Mouse (Mus musculus) adrenal gland, adult (tissue): ENCODE data around the gene Fnip1.

ENCODE experiments used
- DNase-seq, 2 experiments: peaks; one replicate each; pipeline ENCODE4 v3.0.0; 2022 to 2023; ENCODE audit warnings: low spot score in 1 of 2; ENCODE audit not compliant: inconsistent age in 2 of 2

The Fnip1 gene

GRCm38 (mm10) chr11:54456875-54457274, 18.9 kb downstream of the Fnip1 start:
- DNase-seq = no peak

- DNase-seq = no peak
Observed at GRCm38 (mm10) chr11:54458168-54458567, 20.2 kb downstream of the Fnip1 start.

- DNase-seq = no peak
Observed at GRCm38 (mm10) chr11:54464557-54465244, 26.7 kb downstream of the Fnip1 start.

- no peak for DNase-seq
Observed at GRCm38 (mm10) chr11:54472231-54472630, 34.2 kb downstream of the Fnip1 start.

- no peak for DNase-seq
Observed at GRCm38 (mm10) chr11:54478414-54478813, 40.4 kb downstream of the Fnip1 start.

GRCm38 (mm10) chr11:54486041-54486440, 48.0 kb downstream of the Fnip1 start:
- no peak for DNase-seq

- DNase-seq = no peak
Observed at GRCm38 (mm10) chr11:54491946-54492558, 54.1 kb downstream of the Fnip1 start.

GRCm38 (mm10) chr11:54492559-54492958, 54.6 kb downstream of the Fnip1 start:
- no peak for DNase-seq

GRCm38 (mm10) chr11:54499838-54500237, 61.8 kb downstream of the Fnip1 start:
- DNase-seq = no peak

- no peak for DNase-seq
Observed at GRCm38 (mm10) chr11:54502546-54503245, 64.7 kb downstream of the Fnip1 start.

- DNase-seq = no peak
Observed at GRCm38 (mm10) chr11:54513584-54513983, 75.6 kb downstream of the Fnip1 start.

- peak; percentile 22 to 76 for DNase-seq
Observed at GRCm38 (mm10) chr11:54521927-54522528, 84.0 kb downstream of the Fnip1 start.

GRCm38 (mm10) chr11:54522529-54523430, 84.8 kb downstream of the Fnip1 start, which contains the start of gene Rapgef6:
Gene Rapgef6 (plus strand): TSS chr11:54522847.
- DNase-seq = peak; percentile 99 to 100

GRCm38 (mm10) chr11:54523431-54524001, 85.5 kb downstream of the Fnip1 start:
- no peak for DNase-seq

- no peak for DNase-seq
Observed at GRCm38 (mm10) chr11:54528002-54528401, 90.0 kb downstream of the Fnip1 start.

- peak in 1 of 2 experiments; percentile 36 for DNase-seq
Observed at GRCm38 (mm10) chr11:54530391-54530790, 92.4 kb downstream of the Fnip1 start.

GRCm38 (mm10) chr11:54530916-54531315, 92.9 kb downstream of the Fnip1 start:
- no peak for DNase-seq

- DNase-seq = no peak
Observed at GRCm38 (mm10) chr11:54533834-54534233, 95.8 kb downstream of the Fnip1 start.

GRCm38 (mm10) chr11:54534871-54535270, 96.9 kb downstream of the Fnip1 start:
- DNase-seq = peak; percentile 63 to 92

GRCm38 (mm10) chr11:54539031-54539430, 101.0 kb downstream of the Fnip1 start:
- DNase-seq = no peak
